Mouse (Mus musculus): ENCODE results near the gene Pip. TPM values are rescaled to one million over a fixed set of nuclear protein-coding genes. Genes with fewer than 3 reads are reported as not detected.

Pip gene
- not detected in 2 replicates for polyA plus RNA-seq (2015; fragmentation: Nextera tagmentation; extraction: Ambion mirVana)

DNA sequence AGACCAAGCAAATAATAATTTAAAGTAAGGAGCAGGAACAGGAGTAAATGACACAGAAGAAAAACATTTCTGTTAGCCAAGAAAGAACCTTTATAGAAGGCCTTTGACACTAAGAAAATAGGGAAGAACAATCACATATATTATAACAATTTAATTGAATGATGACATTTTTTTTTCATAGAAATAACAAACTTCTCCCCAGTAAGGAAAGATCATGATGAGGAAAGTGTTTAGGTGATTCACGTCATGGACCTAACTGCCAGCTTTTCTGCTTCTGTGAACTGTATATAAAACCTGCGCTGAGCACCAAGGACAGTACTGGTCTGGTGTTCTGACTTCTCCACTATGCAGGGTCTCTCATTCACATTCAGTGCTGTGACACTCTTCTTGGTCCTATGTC lies at the start of gene Pip:
Gene Pip (plus strand): TSS at position 301 of the 400 bp plus-strand sequence.
- no peak within 1 kb of the TSS for H3K4me3 ChIP-seq
- no peak for ATAC-seq (ENCODE audit: low FRiP score, low read depth)
- no peak within 1 kb of the TSS for H3K4me2 ChIP-seq
- no peak within 1 kb of the TSS for H3K9ac ChIP-seq
- no peaks in the 10 kb centered on the region for H3K9me3 ChIP-seq
- H3K36me3 ChIP-seq, result no peaks in the 10 kb centered on the region
- H3K4me1 ChIP-seq (replicated peaks), result no peaks in the 10 kb centered on the region
- 95% methylated on average over 2 of the region's 2 CpGs for WGBS
- no peaks in the 10 kb centered on the region for H3K27me3 ChIP-seq
- H3K27ac ChIP-seq (replicated peaks), result no peak within 1 kb of the TSS

DNA sequence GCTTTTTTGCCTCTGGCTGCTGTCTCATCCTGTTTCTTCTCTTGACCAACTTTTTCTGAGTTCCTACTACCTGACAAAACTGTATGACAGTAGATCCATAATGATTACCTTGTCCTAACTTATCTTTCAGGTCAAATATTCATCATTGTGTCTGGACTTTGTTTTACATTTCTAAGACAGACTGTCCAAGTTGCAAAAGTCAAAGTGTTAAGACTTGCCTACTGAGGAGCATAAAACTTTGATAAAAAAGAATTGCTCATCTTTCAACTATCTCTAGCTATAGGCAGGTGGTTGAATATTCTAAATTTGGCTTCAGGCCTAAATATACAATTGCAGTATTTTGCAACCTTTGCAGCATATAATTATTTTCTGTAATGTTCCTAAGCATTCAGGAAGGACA lies 23.2 kb upstream of the Pip start:
- no peak overlapping the region for H3K4me2 ChIP-seq
- ATAC-seq (ENCODE audit: low FRiP score, low read depth), result no peak
- no peak overlapping the region for H3K4me3 ChIP-seq
- no peak overlapping the region for H3K9ac ChIP-seq
- no peaks in the 10 kb centered on the region for H3K9me3 ChIP-seq
- no peak overlapping the region for H3K27ac ChIP-seq (replicated peaks)
- no peaks in the 10 kb centered on the region for H3K4me1 ChIP-seq (replicated peaks)
- no peaks in the 10 kb centered on the region for H3K27me3 ChIP-seq
- H3K36me3 ChIP-seq, result no peaks in the 10 kb centered on the region

DNA sequence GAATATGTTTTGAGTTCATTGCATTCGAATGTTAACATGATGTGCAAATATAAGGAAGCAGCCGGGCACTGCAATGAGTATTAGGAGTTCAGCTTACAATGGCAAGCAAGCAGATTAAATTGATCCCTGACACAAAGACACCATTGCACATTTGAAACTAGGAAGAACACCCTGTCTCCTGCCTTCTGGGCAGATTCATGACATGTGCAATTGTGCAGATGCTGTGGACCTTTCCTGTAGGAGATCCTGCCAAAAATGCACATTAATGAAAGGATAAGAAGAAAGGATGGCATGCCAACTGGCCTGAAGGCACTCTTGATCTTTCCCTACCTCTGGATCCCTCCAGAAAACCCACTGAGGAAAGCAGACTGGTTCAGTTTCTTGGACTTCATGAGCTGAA lies 17.8 kb upstream of the Pip start:
- Histone ChIP-seq H3K4me1 (replicated peaks) (no peaks in the 10 kb centered on the region), H3K4me2 (no peak overlapping the region), H3K36me3 (no peaks in the 10 kb centered on the region), H3K4me3 (no peak overlapping the region), H3K9ac (no peak overlapping the region), H3K27me3 (no peaks in the 10 kb centered on the region), H3K9me3 (no peaks in the 10 kb centered on the region), H3K27ac (replicated peaks) (no peak overlapping the region)
- ATAC-seq (ENCODE audit: low FRiP score, low read depth), result no peak
- WGBS, result 91% methylated on average over 2 of the region's 2 CpGs

DNA sequence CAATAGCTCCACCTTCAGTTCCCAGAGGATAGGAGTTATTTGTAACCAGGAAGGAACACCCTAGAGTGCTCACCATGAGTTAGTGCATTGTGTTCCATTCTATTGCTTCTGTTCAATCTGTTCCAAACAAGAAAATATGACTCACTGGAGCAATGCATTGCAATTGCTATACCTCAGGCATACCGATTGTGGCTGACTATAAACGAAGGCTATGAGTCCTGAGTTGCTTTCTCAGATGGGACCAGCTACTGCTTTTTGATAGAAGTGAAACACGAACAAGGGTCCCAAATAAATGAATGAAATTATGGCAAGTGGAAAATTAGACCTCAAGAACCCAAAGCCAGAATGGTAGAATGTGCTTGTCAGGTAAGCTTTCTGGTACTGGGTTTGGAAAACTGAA lies 5.4 kb downstream of the Pip start, which contains the start of gene Sval2:
Gene Sval2 (plus strand): TSS at position 301 of the 400 bp plus-strand sequence.
- Histone ChIP-seq H3K9me3 (no peaks in the 10 kb centered on the region), H3K4me1 (replicated peaks) (no peaks in the 10 kb centered on the region), H3K4me3 (no peak within 1 kb of the TSS), H3K4me2 (no peak within 1 kb of the TSS), H3K36me3 (no peaks in the 10 kb centered on the region), H3K27me3 (no peaks in the 10 kb centered on the region), H3K27ac (replicated peaks) (no peak within 1 kb of the TSS), H3K9ac (no peak within 1 kb of the TSS)
- 88% methylated on average over 3 of the region's 3 CpGs for WGBS
- no peak for ATAC-seq (ENCODE audit: low FRiP score, low read depth)

DNA sequence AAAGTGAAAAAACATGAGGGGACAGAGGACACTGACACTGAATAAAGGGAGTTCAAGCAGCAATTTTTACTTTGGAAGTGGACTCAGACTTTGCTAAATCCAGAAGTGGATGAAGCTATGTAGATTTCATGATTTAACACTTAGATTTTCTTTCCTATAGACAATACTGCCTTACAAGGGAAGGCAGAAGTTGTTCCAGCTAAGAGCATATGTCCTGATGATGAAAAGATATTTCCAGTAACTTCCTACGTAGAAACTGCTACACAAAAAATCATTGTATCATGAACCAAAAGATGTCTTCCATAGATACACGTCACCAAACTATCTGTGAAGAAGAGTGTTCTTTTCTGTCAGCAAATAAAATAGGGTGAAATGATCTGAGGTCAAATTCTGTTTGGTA lies 16.7 kb downstream of the Pip start:
- no peaks in the 10 kb centered on the region for H3K9me3 ChIP-seq
- no peak overlapping the region for H3K27ac ChIP-seq (replicated peaks)
- WGBS, result 84% methylated on average over 2 of the region's 2 CpGs
- ATAC-seq (ENCODE audit: low FRiP score, low read depth), result no peak
- no peak overlapping the region for H3K4me2 ChIP-seq
- no peaks in the 10 kb centered on the region for H3K36me3 ChIP-seq
- no peaks in the 10 kb centered on the region for H3K27me3 ChIP-seq
- H3K4me3 ChIP-seq, result no peak overlapping the region
- no peak overlapping the region for H3K9ac ChIP-seq
- no peaks in the 10 kb centered on the region for H3K4me1 ChIP-seq (replicated peaks)

Other genes with a start within 250 kb of the Pip start
- 40.1 and 44.4 TPM in 2 replicates for gene Ephb6, start 242.1 kb upstream of the Pip start, polyA plus RNA-seq (2015; fragmentation: Nextera tagmentation; extraction: Ambion mirVana)
- 0.80 and 0.92 TPM in 2 replicates for gene Trpv6, start 211.1 kb upstream of the Pip start, polyA plus RNA-seq (2015; fragmentation: Nextera tagmentation; extraction: Ambion mirVana)
- not detected in 2 replicates for gene Trpv5, start 166.8 kb upstream of the Pip start, polyA plus RNA-seq (2015; fragmentation: Nextera tagmentation; extraction: Ambion mirVana)
- gene Llcfc1, start 163.1 kb upstream of the Pip start, polyA plus RNA-seq (2015; fragmentation: Nextera tagmentation; extraction: Ambion mirVana), result not detected in 2 replicates
- 0.22 and 0.78 TPM in 2 replicates for gene Kel, start 143.2 kb upstream of the Pip start, polyA plus RNA-seq (2015; fragmentation: Nextera tagmentation; extraction: Ambion mirVana)
- gene Olfr459, start 72.4 kb upstream of the Pip start, polyA plus RNA-seq (2015; fragmentation: Nextera tagmentation; extraction: Ambion mirVana), result not detected in 2 replicates
- not detected in 2 replicates for gene Sval2, start 5.5 kb downstream of the Pip start, polyA plus RNA-seq (2015; fragmentation: Nextera tagmentation; extraction: Ambion mirVana)
- gene Sval1, start 104.1 kb downstream of the Pip start, polyA plus RNA-seq (2015; fragmentation: Nextera tagmentation; extraction: Ambion mirVana), result not detected in 2 replicates
- not detected in 2 replicates for gene Sval3, start 120.6 kb downstream of the Pip start, polyA plus RNA-seq (2015; fragmentation: Nextera tagmentation; extraction: Ambion mirVana)
- gene Sva, start 190.9 kb downstream of the Pip start, polyA plus RNA-seq (2015; fragmentation: Nextera tagmentation; extraction: Ambion mirVana), result not detected in 2 replicates